Mouse (Mus musculus) right cerebral cortex, postnatal 4 days (tissue): ENCODE measurements around the gene Gcg.
A peak's percentile ranks its signal among the peaks of the same experiment; 100 is the strongest.

ENCODE experiments used
- DNase-seq: peaks from one replicate; pipeline ENCODE4 v3.0.0-alpha.2; 2022

Gene Gcg

GRCm38 (mm10) chr2:62483550-62483949, at the start of gene Gcg:
Gene Gcg, minus strand, starts transcription at chr2:62483650.
- no peak for DNase-seq

- DNase-seq, result no peak
These were observed 47.6 kb upstream of the Gcg start for GRCm38 (mm10) chr2:62531065-62531464.

- DNase-seq, result no peak
These were observed 42.9 kb upstream of the Gcg start for GRCm38 (mm10) chr2:62526399-62526798.

- DNase-seq, result no peak
These were observed 34.3 kb upstream of the Gcg start for GRCm38 (mm10) chr2:62517790-62518189.

- no peak for DNase-seq
These were observed 31.0 kb upstream of the Gcg start for GRCm38 (mm10) chr2:62514477-62514876.

GRCm38 (mm10) chr2:62513477-62513876, 30.0 kb upstream of the Gcg start:
- peak; percentile 67 for DNase-seq

- DNase-seq, result no peak
These were observed 23.7 kb upstream of the Gcg start for GRCm38 (mm10) chr2:62507130-62507529.

GRCm38 (mm10) chr2:62506441-62506840, 23.0 kb upstream of the Gcg start:
- no peak for DNase-seq

- DNase-seq, result no peak
These were observed 20.9 kb upstream of the Gcg start for GRCm38 (mm10) chr2:62504269-62504796.

- DNase-seq, result no peak
These were observed 19.9 kb upstream of the Gcg start for GRCm38 (mm10) chr2:62503326-62503725.

- DNase-seq, result no peak
These were observed 19.1 kb upstream of the Gcg start for GRCm38 (mm10) chr2:62502516-62502915.

GRCm38 (mm10) chr2:62498821-62499220, 15.4 kb upstream of the Gcg start:
- no peak for DNase-seq

- no peak for DNase-seq
These were observed 14.6 kb upstream of the Gcg start for GRCm38 (mm10) chr2:62498086-62498485.

- DNase-seq, result no peak
These were observed 14.0 kb upstream of the Gcg start for GRCm38 (mm10) chr2:62497333-62498002.

GRCm38 (mm10) chr2:62495407-62495806, 12.0 kb upstream of the Gcg start:
- DNase-seq, result no peak

GRCm38 (mm10) chr2:62489832-62490231, 6.4 kb upstream of the Gcg start:
- DNase-seq, result no peak

- no peak for DNase-seq
These were observed 1.5 kb upstream of the Gcg start for GRCm38 (mm10) chr2:62484906-62485305.

- no peak for DNase-seq
These were observed 2.9 kb downstream of the Gcg start for GRCm38 (mm10) chr2:62480285-62481198.

- DNase-seq, result no peak
These were observed 13.9 kb downstream of the Gcg start for GRCm38 (mm10) chr2:62469551-62469950.

- no peak for DNase-seq
These were observed 20.2 kb downstream of the Gcg start for GRCm38 (mm10) chr2:62463287-62463686.

GRCm38 (mm10) chr2:62462174-62462573, 21.3 kb downstream of the Gcg start:
- DNase-seq, result no peak

- DNase-seq, result no peak
These were observed 22.5 kb downstream of the Gcg start for GRCm38 (mm10) chr2:62460815-62461450.

GRCm38 (mm10) chr2:62460231-62460710, 23.2 kb downstream of the Gcg start:
- DNase-seq, result no peak
